Mouse (Mus musculus) lung, embryonic 14.5 days (tissue): Measurements from ENCODE around the gene Pld1. TPM values are rescaled to one million over a fixed set of nuclear protein-coding genes. Genes with fewer than 3 reads are reported as not detected.

Experiments
- ATAC-seq: fragments of 200-750 bp; cut with Nextera tagmentation; 2 replicates; pipeline ENCODE4 v1.8.0; 2017; ENCODE audit warnings: mild to moderate bottlenecking, moderate TSS enrichment, moderate library complexity; ENCODE audit not compliant: insufficient read depth
- DNase-seq: peaks from one replicate; pipeline ENCODE4 v3.0.0-alpha.2; 2015
- H3K27ac ChIP-seq: fragments of 300-500 bp; sonication (generic); 2 replicates; pipeline ENCODE4 v1.5.1; 2014; ENCODE audit warnings: low read depth, mild to moderate bottlenecking, moderate library complexity
- H3K27me3 ChIP-seq: fragments of 300-500 bp; sonication (generic); 2 replicates; pipeline ENCODE4 v1.6.1; 2014; ENCODE audit warnings: low read length, control low read depth; ENCODE audit not compliant: insufficient read depth
- H3K36me3 ChIP-seq: fragments of 300-500 bp; sonication (generic); 2 replicates; pipeline ENCODE4 v1.6.1; 2014; ENCODE audit warnings: control low read depth; ENCODE audit not compliant: insufficient read depth
- H3K4me1 ChIP-seq: fragments of 300-500 bp; sonication (generic); 2 replicates; pipeline ENCODE4 v1.6.1; 2014; ENCODE audit warnings: antibody characterized with exemption, control low read depth; ENCODE audit not compliant: insufficient read depth
- H3K4me2 ChIP-seq: fragments of 300-500 bp; sonication (generic); 2 replicates; pipeline ENCODE4 v1.6.1; 2014; ENCODE audit warnings: mild to moderate bottlenecking
- H3K4me3 ChIP-seq: fragments of 300-500 bp; sonication (generic); 2 replicates; pipeline ENCODE4 v1.5.1; 2014; ENCODE audit warnings: low read depth, low read length
- H3K9ac ChIP-seq: fragments of 300-500 bp; sonication (generic); 2 replicates; pipeline ENCODE4 v1.6.1; 2014
- H3K9me3 ChIP-seq: fragments of 300-500 bp; sonication (generic); 2 replicates; pipeline ENCODE4 v1.6.1; 2016; ENCODE audit warnings: low read depth, low read length, control low read depth
- CTCF ChIP-seq: IDR thresholded peaks from 2 replicates; pipeline ENCODE4 v1.5.1; 2016; ENCODE audit warnings: antibody characterized with exemption, low read depth
- WGBS: fragments of 180-500 bp; shearing (Covaris S2); extraction: QIAGEN DNeasy Blood & Tissue Kit; methylation state at CpG from one replicate; pipeline ENCODE4 v1.1.7; 2014; 5-methylcytosine and 5-hydroxymethylcytosine counted together
- polyA plus RNA-seq: library from polyadenylated mRNA; unstranded; fragments of >200 nt; fragmentation: Nextera tagmentation; extraction: Ambion mirVana; gene quantifications from 2 replicates; pipeline ENCODE4 v1.2.1, GENCODE M21; 2014

Pld1 gene
- 6.4 and 7.5 TPM in 2 replicates for polyA plus RNA-seq

DNA sequence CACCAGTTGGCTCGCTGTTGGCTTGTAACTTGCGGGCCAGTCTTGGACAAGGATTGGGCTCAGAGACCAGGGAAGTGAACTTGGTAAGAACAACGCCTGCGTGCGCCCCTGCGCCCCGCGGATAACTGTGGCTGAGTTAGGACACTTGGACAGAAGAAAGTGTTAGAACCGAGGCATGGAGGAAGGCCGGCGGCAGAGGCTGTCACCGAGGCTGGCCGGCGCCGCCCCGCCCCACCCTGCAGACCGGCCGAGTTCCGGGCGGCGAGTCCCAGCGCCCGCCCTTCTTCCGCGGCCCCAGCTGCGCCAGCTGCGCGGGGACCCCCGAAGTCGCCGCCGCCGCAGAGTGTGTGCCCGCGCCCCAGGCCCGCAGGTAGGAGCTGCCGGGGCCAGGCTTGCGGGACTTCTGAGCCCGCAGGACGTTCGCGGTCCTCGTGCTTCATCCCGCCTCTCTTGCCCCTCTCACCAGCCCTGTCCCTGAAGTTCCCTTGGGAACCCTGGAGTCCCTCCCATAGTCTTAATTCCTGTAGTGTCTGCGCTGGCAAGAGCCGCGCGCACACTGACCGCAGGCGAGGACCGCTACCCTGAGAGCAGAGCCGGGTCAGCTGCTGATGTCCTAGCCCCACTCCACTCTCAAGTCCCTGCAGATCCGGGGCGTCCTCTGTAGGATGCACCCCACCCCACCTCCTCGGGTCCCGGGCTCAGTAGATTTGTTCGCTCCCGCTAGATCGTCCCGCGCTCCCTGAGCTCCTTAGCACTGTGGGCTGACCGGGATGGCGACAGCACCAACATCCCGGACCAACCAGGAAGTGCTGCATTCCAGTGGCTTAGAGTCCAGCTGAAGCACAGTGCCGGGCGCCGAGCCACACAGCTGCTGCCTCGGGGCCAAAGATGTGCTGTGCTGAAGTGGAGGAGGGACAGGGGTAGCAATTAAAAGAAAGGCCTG lies at the start of gene Pld1:
Gene Pld1, plus strand, starts transcription at position 315 of the 943 bp plus-strand sequence.
- no peak for TF ChIP-seq CTCF
- Histone ChIP-seq H3K4me3 (peak within 1 kb of the TSS; percentile 63), H3K9ac (peak within 1 kb of the TSS; percentile 70), H3K4me1 (no peaks in the 10 kb centered on the region), H3K27me3 (no peaks in the 10 kb centered on the region), H3K36me3 (no peaks in the 10 kb centered on the region), H3K9me3 (no peaks in the 10 kb centered on the region), H3K4me2 (peak within 1 kb of the TSS; percentile 97), H3K27ac (peak within 1 kb of the TSS; percentile 90)
- ATAC-seq, result peak; percentile 96
- peak; percentile 87 for DNase-seq
- under 1% methylated on average over 66 of the region's 68 CpGs for WGBS

DNA sequence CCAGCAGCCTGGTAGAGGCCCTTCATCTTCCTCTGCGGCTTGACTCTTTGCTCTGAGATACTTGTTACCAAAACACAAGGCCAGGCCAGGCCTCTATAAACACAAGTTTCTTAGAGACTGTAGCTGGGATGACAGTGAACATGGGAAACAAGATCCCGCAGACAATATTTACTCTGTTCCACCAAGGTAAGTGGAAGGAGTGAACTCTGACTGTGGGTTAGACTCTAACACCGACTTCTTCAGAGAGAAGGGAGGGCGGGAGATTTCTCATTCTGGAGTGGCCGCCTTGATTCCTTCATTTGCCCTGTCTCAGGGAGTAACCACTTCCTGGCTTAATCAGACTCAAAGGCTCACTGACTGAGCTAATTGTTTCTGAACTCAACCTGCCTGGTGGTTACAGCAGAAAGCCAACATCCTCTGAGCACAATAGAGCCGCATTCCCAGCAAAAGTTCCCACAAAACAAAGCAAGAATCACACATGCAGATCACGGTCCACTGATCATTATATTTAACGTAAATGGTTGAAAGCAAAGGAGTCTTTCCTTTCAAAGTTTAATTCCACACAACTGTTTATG lies 42.1 kb upstream of the Pld1 start, which contains the start of gene Tmem212:
Gene Tmem212, minus strand, starts transcription at position 51 of the 575 bp plus-strand sequence.
- TF ChIP-seq CTCF, result no peak
- 0 out of 2 replicates have a peak within 1 kb of the TSS, but pooled peaks have one; percentile 21 for H3K27ac ChIP-seq

DNA sequence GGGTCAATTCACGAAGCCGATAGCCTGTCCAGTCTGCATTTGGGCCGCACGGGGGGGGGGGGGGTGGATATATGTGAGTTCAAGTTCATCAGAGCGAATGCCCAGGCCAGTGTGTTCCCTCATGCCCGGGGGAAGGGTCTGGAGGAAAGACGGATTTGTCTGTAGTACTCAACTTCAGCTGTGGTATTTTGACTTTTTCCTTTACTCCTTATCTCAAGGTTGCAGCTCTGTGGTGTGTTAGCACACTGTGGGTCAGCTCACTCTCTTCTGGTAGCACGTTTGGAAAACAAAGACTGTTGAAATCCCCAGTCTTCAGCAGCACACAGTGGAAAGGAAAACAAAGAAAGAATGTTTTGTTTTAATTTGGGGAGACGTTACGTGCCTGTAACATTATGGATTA lies 40.3 kb upstream of the Pld1 start:
- Histone ChIP-seq H3K9me3 (no peaks in the 10 kb centered on the region), H3K4me1 (peaks cover 8% of the 10 kb centered on the region), H3K4me2 (no peak overlapping the region), H3K27me3 (no peaks in the 10 kb centered on the region), H3K27ac (no peak overlapping the region), H3K9ac (no peak overlapping the region), H3K4me3 (no peak overlapping the region), H3K36me3 (no peaks in the 10 kb centered on the region)
- no peak for TF ChIP-seq CTCF
- ATAC-seq (no peak), DNase-seq (no peak)
- WGBS, result 58% methylated on average over 10 of the region's 10 CpGs

More for the DNA sequence above, 42.1 kb upstream of the Pld1 start, which contains the start of gene Tmem212:
- Histone ChIP-seq H3K36me3 (no peaks in the 10 kb centered on the region), H3K9me3 (no peaks in the 10 kb centered on the region), H3K4me2 (no peak within 1 kb of the TSS), H3K4me1 (peaks cover 8% of the 10 kb centered on the region), H3K4me3 (no peak within 1 kb of the TSS), H3K9ac (no peak within 1 kb of the TSS), H3K27me3 (no peaks in the 10 kb centered on the region)
- ATAC-seq (no peak), DNase-seq (peak; percentile 31)
- WGBS, result 57% methylated on average over 8 of the region's 8 CpGs

- H3K9ac ChIP-seq, result no peak overlapping the region
- TF ChIP-seq CTCF, result no peak
- no peaks in the 10 kb centered on the region for H3K36me3 ChIP-seq
- H3K4me2 ChIP-seq, result no peak overlapping the region
- no peak overlapping the region for H3K4me3 ChIP-seq
- 37% methylated on average over 13 of the region's 13 CpGs for WGBS
- no peaks in the 10 kb centered on the region for H3K9me3 ChIP-seq
- H3K27ac ChIP-seq, result no peak overlapping the region
- peaks cover 8% of the 10 kb centered on the region for H3K4me1 ChIP-seq
- no peak for ATAC-seq
- DNase-seq, result peak; percentile 24
- no peaks in the 10 kb centered on the region for H3K27me3 ChIP-seq
Observed at GRCm38 (mm10) chr3:27899012-27899726, 39.3 kb upstream of the Pld1 start.

- Histone ChIP-seq H3K4me2 (no peak overlapping the region), H3K9me3 (no peaks in the 10 kb centered on the region), H3K9ac (no peak overlapping the region), H3K27me3 (no peaks in the 10 kb centered on the region), H3K27ac (no peak overlapping the region), H3K4me3 (no peak overlapping the region), H3K36me3 (no peaks in the 10 kb centered on the region), H3K4me1 (peaks cover 14% of the 10 kb centered on the region)
- DNase-seq (no peak), ATAC-seq (no peak)
- 90% methylated on average over 6 of the region's 6 CpGs for WGBS
- TF ChIP-seq CTCF, result peak; percentile 48
Observed at GRCm38 (mm10) chr3:27901846-27902245, 36.6 kb upstream of the Pld1 start.

GRCm38 (mm10) chr3:27904659-27905330 lies 33.7 kb upstream of the Pld1 start:
- no peak for TF ChIP-seq CTCF
- ATAC-seq (peak; percentile 66), DNase-seq (peak; percentile 19)
- H3K27ac ChIP-seq, result no peak overlapping the region
- H3K27me3 ChIP-seq, result no peaks in the 10 kb centered on the region
- no peak overlapping the region for H3K4me3 ChIP-seq
- H3K9me3 ChIP-seq, result no peaks in the 10 kb centered on the region; the same call in 1 of the 2 replicates
- 14% methylated on average over 13 of the region's 13 CpGs for WGBS
- H3K4me1 ChIP-seq, result peaks cover 6% of the 10 kb centered on the region
- 0 out of 2 replicates have a peak overlapping the region, but pooled peaks have one; percentile 3 for H3K4me2 ChIP-seq
- H3K9ac ChIP-seq, result no peak overlapping the region
- H3K36me3 ChIP-seq, result no peaks in the 10 kb centered on the region
